Mouse (Mus musculus) intestine, embryonic 14.5 days (tissue): Measurements from ENCODE around the gene Wdr59. TPM values are rescaled to one million over a fixed set of nuclear protein-coding genes. Genes with fewer than 3 reads are reported as not detected.

Source experiments
- ATAC-seq: fragments of 200-750 bp; cut with Nextera tagmentation; replicated peaks from 2 replicates; pipeline ENCODE4 v1.8.0; 2017; ENCODE audit warnings: low read depth, moderate number of reproducible peaks, moderate TSS enrichment, moderate library complexity; ENCODE audit not compliant: low FRiP score, low TSS enrichment
- DNase-seq: peaks from one replicate; pipeline ENCODE4 v3.0.0-alpha.2; 2018; ENCODE audit warnings: low spot score
- H3K27ac ChIP-seq: fragments of 300-500 bp; sonication (generic); 2 replicates; pipeline ENCODE4 v1.5.1; 2014; ENCODE audit warnings: low read depth, mild to moderate bottlenecking, control low read depth
- H3K27me3 ChIP-seq: fragments of 300-500 bp; sonication (generic); replicated peaks from 2 replicates; pipeline ENCODE4 v1.6.1; 2014; ENCODE audit warnings: low read length, control low read depth; ENCODE audit not compliant: control insufficient read depth, insufficient read depth
- H3K36me3 ChIP-seq: fragments of 300-500 bp; sonication (generic); 2 replicates; pipeline ENCODE4 v1.6.1; 2014; ENCODE audit warnings: low read length, control low read depth; ENCODE audit not compliant: control insufficient read depth, insufficient read depth
- H3K4me1 ChIP-seq: fragments of 300-500 bp; sonication (generic); replicated peaks from 2 replicates; pipeline ENCODE4 v1.6.1; 2014; ENCODE audit warnings: low read length, control low read depth, mixed read lengths; ENCODE audit not compliant: control insufficient read depth, insufficient read depth
- H3K4me2 ChIP-seq: fragments of 300-500 bp; sonication (generic); 2 replicates; pipeline ENCODE4 v1.6.1; 2014; ENCODE audit warnings: low read length
- H3K4me3 ChIP-seq: fragments of 300-500 bp; sonication (generic); 2 replicates; pipeline ENCODE4 v1.5.1; 2014; ENCODE audit warnings: low read depth, low read length, control low read depth, mixed read lengths
- H3K9ac ChIP-seq: fragments of 300-500 bp; sonication (generic); 2 replicates; pipeline ENCODE4 v1.6.1; 2014; ENCODE audit warnings: mild to moderate bottlenecking, low read length
- H3K9me3 ChIP-seq: fragments of 300-500 bp; sonication (generic); 2 replicates; pipeline ENCODE4 v1.6.1; 2016; ENCODE audit warnings: low read length, control low read depth; ENCODE audit not compliant: control insufficient read depth
- WGBS: fragments of 180-500 bp; shearing (Covaris S2); extraction: QIAGEN DNeasy Blood & Tissue Kit; methylation state at CpG from one replicate; pipeline ENCODE4 v1.1.7; 2014; 5-methylcytosine and 5-hydroxymethylcytosine counted together
- polyA plus RNA-seq: library from polyadenylated mRNA; unstranded; fragments of >200 nt; fragmentation: Nextera tagmentation; extraction: Ambion mirVana; gene quantifications from 2 replicates; pipeline ENCODE4 v1.2.1, GENCODE M21; 2014

Wdr59 gene
- polyA plus RNA-seq, 1 experiment from 2014 or later: 5.2 TPM

DNA sequence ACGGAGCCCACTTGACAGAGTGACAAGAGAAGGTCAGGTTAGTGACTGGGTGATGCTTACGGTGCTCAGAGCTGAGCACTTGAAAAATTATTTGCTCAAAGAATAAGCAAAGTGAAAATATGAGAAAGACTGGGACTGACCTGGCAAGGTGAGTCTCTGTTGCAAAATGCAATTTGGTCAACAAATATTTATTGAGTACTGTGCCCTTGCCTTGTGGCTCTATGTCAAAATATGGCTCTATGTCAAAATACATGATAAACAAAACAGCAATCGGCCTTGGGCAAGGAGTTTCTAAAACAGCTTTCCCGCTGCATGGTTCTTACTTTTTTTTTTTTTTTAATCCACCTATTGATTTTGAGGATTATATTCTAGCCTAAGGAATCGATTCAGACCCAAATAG lies 13.6 kb upstream of the Wdr59 start:
- Histone ChIP-seq H3K9me3 (no peaks in the 10 kb centered on the region), H3K27me3 (no peaks in the 10 kb centered on the region), H3K36me3 (no peaks in the 10 kb centered on the region), H3K27ac (no peak overlapping the region), H3K9ac (no peak overlapping the region), H3K4me1 (peaks cover 19% of the 10 kb centered on the region), H3K4me2 (peak overlapping the region; percentile 49), H3K4me3 (peak overlapping the region; percentile 90; the same call in 1 of the 2 replicates)
- DNase-seq: no peak
- 32% methylated on average over 5 of the region's 5 CpGs for WGBS
- ATAC-seq: no peak

DNA sequence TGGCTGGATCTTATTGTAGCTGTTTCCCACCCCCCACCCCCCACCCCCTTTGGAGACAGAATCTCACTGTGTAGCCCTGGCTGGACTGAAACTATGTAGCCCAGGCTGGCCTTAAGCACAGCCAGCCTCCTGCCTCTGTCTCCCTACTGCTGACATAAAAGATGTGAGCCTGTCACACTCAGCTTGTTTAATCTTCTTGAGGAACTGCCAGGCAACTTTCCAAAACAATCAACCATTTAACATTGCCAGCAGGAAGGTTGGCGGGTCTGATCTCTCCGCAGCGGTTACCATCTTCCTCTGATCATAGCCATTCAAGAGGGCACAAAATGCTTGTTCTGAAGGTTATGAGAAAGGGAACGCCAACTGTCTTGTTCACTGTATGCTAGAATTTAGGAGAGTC lies 11.6 kb upstream of the Wdr59 start:
- no peak for DNase-seq
- H3K36me3 ChIP-seq: no peaks in the 10 kb centered on the region
- no peak overlapping the region for H3K4me2 ChIP-seq

DNA sequence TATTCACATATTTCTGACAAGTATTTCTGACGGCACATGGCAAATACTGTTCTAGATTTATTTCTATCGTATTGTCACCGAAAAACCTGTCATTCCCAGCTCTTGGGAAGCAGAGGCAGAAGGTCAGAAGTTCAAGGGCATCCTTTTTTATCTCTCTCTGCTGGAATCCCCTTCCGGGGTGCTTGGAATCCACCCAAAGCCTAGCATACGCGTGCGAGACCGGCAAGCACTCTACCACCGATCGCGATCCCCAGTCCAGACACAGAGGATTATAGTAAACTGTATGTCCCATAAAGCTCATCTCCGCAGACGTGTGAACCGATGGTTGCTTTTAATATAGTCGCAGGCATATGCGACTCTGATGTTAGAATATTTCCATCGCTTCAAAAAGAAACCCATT lies 9.7 kb upstream of the Wdr59 start:
- no peak for DNase-seq
- H3K9ac ChIP-seq: no peak overlapping the region
- no peaks in the 10 kb centered on the region for H3K9me3 ChIP-seq
- ATAC-seq: no peak
- no peak overlapping the region for H3K4me2 ChIP-seq
- no peak overlapping the region for H3K27ac ChIP-seq
- no peak overlapping the region for H3K4me3 ChIP-seq
- no peaks in the 10 kb centered on the region for H3K36me3 ChIP-seq
- H3K4me1 ChIP-seq: no peaks in the 10 kb centered on the region
- H3K27me3 ChIP-seq: 0 out of 2 replicates have a peak, but pooled peaks cover 2% of the 10 kb centered on the region
- WGBS: 80% methylated on average over 17 of the region's 17 CpGs

More for the DNA sequence above, 11.6 kb upstream of the Wdr59 start:
- Histone ChIP-seq H3K27me3 (0 out of 2 replicates have a peak, but pooled peaks cover 2% of the 10 kb centered on the region), H3K4me1 (peaks cover 7% of the 10 kb centered on the region), H3K4me3 (no peak overlapping the region), H3K27ac (no peak overlapping the region), H3K9ac (no peak overlapping the region), H3K9me3 (no peaks in the 10 kb centered on the region)
- 72% methylated on average over 4 of the region's 4 CpGs for WGBS
- ATAC-seq: no peak

DNA sequence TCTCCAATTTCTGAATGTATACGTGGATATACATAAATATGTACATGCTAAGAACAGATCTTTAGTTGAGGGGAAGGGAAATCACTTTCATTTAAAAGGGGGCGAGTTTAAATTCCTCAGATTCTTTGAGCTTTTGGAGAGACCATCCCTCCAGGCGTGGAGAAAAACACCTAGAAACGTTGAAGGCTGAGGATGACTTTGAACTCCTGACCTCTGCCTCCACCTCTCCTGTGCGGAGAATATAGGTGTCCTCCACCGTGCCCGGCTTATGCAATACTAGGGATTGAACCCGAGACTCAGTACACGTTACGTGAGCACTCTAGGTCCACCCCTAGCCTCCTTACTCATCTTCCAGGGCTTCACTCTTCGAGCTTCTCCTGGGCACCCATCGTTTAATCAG lies 9.3 kb upstream of the Wdr59 start:
- H3K4me2 ChIP-seq: no peak overlapping the region
- 70% methylated on average over 12 of the region's 12 CpGs for WGBS
- H3K9me3 ChIP-seq: no peaks in the 10 kb centered on the region
- no peak overlapping the region for H3K4me3 ChIP-seq
- no peak for DNase-seq
- H3K9ac ChIP-seq: no peak overlapping the region
- H3K36me3 ChIP-seq: no peaks in the 10 kb centered on the region
- no peak overlapping the region for H3K27ac ChIP-seq
- H3K27me3 ChIP-seq: 0 out of 2 replicates have a peak, but pooled peaks cover 2% of the 10 kb centered on the region
- ATAC-seq: no peak
- no peaks in the 10 kb centered on the region for H3K4me1 ChIP-seq

DNA sequence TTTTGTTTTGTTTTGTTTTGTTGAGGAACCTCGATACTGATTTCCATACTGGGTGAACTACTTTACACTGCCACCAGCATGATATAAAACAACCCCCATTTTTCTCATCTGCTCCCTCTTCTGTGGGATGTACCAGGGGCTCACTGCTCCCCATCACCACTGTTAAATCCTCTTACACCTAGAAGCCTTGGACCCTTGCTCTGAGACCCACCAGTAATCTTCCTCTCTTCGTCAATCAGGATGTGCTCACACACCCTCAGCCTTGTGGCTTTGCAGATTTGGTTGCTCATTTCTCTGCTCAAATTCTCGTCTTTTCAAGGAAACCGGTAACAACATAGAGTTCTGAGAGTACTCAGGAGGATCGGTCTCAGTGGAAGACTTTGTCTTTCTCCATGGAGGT lies 6.2 kb upstream of the Wdr59 start:
- H3K27ac ChIP-seq: no peak overlapping the region
- H3K27me3 ChIP-seq: 0 out of 2 replicates have a peak, but pooled peaks cover 2% of the 10 kb centered on the region
- no peaks in the 10 kb centered on the region for H3K4me1 ChIP-seq
- H3K36me3 ChIP-seq: no peaks in the 10 kb centered on the region
- no peak for DNase-seq
- H3K9me3 ChIP-seq: no peaks in the 10 kb centered on the region
- ATAC-seq: no peak
- H3K9ac ChIP-seq: no peak overlapping the region
- WGBS: 81% methylated on average over 5 of the region's 5 CpGs
- H3K4me2 ChIP-seq: no peak overlapping the region
- no peak overlapping the region for H3K4me3 ChIP-seq

DNA sequence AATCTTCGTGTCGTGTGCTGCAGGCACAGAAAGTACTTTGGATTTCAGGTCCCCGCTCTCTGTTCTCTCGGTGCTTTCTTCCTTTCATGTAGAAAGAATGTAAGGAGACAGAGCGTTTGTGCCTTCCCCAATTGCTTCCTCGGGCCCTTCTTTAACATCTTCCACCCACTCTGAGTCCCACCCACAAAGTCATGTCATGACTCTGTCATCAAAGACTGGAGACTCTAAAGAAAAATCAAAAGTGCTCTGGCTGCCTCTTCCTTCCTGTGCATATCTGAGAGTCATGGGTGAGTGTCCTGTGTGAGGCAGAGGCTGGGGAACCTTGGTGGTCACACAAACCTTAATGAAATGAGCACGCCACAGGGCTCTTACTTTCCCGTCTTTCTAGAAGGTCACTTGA lies 5.3 kb upstream of the Wdr59 start:
- ATAC-seq: no peak
- H3K4me1 ChIP-seq: no peaks in the 10 kb centered on the region
- H3K36me3 ChIP-seq: no peaks in the 10 kb centered on the region
- no peak overlapping the region for H3K4me3 ChIP-seq
- H3K27ac ChIP-seq: no peak overlapping the region
- H3K4me2 ChIP-seq: no peak overlapping the region
- H3K9ac ChIP-seq: no peak overlapping the region
- WGBS: 64% methylated on average over 8 of the region's 8 CpGs
- H3K27me3 ChIP-seq: 0 out of 2 replicates have a peak, but pooled peaks cover 2% of the 10 kb centered on the region
- H3K9me3 ChIP-seq: no peaks in the 10 kb centered on the region
- DNase-seq: no peak

DNA sequence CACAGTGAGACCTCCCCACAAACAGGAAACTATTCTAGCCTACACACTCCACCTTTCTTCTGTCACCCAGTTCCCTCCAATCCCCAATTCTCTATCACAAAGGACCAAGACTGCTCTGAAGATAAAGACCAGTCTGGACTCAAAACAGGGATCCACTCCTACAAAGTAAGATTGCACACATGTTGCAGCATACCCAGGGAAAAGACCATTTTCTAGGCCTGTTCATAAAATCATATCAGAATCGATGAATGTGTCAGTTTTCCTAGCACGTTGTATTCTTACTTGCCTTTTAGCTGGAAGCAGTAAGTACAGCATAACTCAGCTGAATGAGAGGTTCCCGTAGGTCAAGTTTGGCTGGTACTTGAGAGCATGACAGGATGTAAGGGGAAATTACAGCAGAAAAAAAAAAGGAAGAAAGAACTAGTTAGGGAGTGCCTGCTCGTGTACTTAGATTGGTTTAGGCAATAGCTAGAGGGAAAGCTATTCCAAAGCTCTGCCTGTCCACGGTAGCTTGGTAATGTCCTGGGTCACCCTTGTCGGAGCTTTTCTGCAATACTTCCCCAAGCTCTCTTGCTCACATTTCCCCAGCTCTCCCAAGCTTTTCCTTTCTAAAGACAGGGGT lies 4.6 kb upstream of the Wdr59 start:
- no peak overlapping the region for H3K27ac ChIP-seq
- no peak for DNase-seq
- 72% methylated on average over 6 of the region's 6 CpGs for WGBS
- no peaks in the 10 kb centered on the region for H3K36me3 ChIP-seq
- no peak for ATAC-seq
- H3K9ac ChIP-seq: no peak overlapping the region
- H3K4me2 ChIP-seq: no peak overlapping the region
- H3K4me3 ChIP-seq: no peak overlapping the region
- H3K9me3 ChIP-seq: no peaks in the 10 kb centered on the region
- H3K4me1 ChIP-seq: no peaks in the 10 kb centered on the region
- H3K27me3 ChIP-seq: 0 out of 2 replicates have a peak, but pooled peaks cover 2% of the 10 kb centered on the region

DNA sequence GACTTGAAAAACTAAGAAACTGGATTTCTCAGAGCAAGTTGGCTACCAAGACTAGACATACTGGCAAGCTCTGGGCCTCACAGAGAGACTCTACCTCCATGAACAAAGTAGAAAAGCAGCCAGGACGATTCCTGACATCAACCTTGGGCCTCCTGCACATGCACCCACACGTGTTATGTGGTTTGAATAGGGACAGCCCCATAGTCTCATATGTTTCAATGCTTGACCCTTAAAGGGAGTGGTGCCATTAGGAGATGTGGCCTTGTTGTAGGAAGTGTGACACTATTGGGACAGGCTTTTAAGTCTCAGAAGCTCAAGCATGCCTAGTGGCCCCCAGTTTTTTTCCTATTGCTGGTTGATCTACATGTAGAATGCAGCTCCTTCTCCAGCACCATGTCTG lies 4.4 kb downstream of the Wdr59 start:
- H3K4me3 ChIP-seq: no peak overlapping the region
- H3K4me2 ChIP-seq: no peak overlapping the region
- H3K27me3 ChIP-seq: no peaks in the 10 kb centered on the region
- no peak for ATAC-seq
- no peaks in the 10 kb centered on the region for H3K36me3 ChIP-seq
- peaks cover 7% of the 10 kb centered on the region; the same call in 1 of the 2 replicates for H3K4me1 ChIP-seq
- H3K27ac ChIP-seq: no peak overlapping the region
- H3K9me3 ChIP-seq: no peaks in the 10 kb centered on the region
- no peak overlapping the region for H3K9ac ChIP-seq
- no peak for DNase-seq
- WGBS: 82% methylated on average over 2 of the region's 2 CpGs

DNA sequence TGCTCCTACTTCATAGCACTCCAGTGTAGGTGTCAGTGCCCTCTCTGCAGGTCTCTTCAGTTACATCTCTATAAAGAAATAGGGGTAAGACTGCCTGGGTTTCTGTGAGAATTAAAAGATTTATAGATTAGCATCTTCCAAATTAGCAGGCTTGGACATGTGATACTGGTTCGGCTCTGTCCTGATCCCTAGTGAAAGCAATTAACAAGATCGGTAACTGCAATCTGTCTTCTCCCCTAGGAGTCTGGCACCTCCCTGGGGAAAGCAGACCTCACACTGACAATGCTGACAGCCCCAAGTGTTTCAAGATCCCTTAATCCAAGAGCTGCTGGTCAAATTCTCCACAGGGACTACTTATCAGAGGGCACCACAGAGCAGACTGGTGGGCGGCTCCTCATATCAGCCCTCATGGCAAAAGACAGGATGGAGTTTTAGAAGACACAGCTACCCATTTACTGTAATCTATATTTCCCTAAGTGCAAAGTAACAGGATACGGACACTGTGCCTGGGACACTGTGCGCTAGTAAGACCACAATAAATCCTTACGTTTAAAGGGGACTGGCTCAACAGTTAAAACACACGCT lies 5.3 kb downstream of the Wdr59 start:
- H3K4me1 ChIP-seq: peaks cover 7% of the 10 kb centered on the region; the same call in 1 of the 2 replicates
- H3K27me3 ChIP-seq: no peaks in the 10 kb centered on the region
- no peak overlapping the region for H3K4me3 ChIP-seq
- ATAC-seq (no peak), DNase-seq (no peak)
- H3K9me3 ChIP-seq: no peaks in the 10 kb centered on the region
- no peak overlapping the region for H3K9ac ChIP-seq
- H3K36me3 ChIP-seq: no peaks in the 10 kb centered on the region
- H3K4me2 ChIP-seq: no peak overlapping the region
- no peak overlapping the region for H3K27ac ChIP-seq
- 80% methylated on average over 7 of the region's 7 CpGs for WGBS
